Mouse (Mus musculus): ENCODE data around the gene Gon7.

DNA sequence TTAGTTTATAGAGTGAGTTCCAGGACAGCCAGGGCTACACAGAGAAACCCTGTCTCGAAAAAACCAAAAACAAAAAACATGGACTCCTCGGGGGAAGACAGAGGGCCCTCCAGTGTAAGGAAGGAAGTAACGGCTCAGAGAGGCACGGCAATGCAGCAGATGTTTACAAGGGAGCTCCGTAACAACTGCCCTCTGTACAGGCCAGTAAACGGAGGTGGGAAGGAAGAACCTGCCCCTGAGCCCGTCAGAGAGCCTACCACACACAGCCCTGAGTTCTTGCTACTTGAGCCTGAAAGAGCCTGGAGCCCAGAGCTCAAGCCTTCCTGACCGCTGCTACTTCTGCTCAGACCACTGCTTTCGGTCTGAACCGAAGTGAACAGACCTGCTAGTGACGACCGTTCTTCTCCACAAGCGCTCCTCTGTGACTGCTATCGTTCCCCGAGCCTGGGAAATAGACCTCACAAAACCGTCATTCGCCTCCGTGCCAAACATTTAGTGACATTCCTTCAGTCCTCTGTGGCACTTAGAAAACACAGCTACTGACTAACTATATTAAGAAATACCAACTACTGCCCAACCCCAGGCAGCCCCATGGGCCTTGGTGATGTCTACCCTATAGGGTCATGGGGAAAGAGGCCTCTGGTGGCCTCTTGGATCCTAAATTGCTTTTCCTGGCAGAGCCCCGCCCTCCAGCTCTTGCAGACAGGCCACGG is 44.3 kb downstream of the Gon7 start:
- TF ChIP-seq CTCF (conservative IDR thresholded peaks at IDR 0.05; ENCODE audit: low read length) (no peak), POU5F1 (IDR thresholded peaks at IDR 0.05; ENCODE audit: borderline replicate concordance, low read length) (no peak)
